Mouse (Mus musculus): Measurements from ENCODE around the gene Sorl1. TPM values are rescaled to one million over a fixed set of nuclear protein-coding genes. Genes with fewer than 3 reads are reported as not detected.
A peak's percentile ranks its signal among the peaks of the same experiment; 100 is the strongest.

Gene Sorl1
- polyA plus RNA-seq, 1 experiment = 32.7 TPM

DNA sequence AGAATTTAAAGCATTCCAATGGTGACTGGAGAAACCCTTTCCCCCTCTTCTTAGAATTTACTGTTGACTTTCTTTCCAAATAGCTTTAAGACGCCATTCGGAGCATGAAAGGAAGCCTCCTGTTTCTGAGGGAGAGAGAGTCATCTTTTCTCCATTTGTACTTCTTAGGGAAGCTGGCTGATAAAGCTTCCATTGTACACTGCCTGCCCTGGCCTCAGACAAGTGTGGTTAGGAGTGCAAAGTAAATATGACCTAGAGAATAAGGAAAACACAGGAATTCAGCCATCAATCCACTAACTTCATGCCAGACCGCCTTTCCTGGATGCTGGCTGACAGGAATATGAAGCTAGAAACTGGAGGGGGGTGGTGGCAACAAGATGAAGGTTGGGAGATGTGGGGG lies 100.7 kb downstream of the Sorl1 start:
- TF ChIP-seq POLR2A (IDR thresholded peaks at IDR 0.05; ENCODE audit: borderline replicate concordance, control insufficient read depth, low read depth, low read length) = no peak
- no peak for TF ChIP-seq CTCF (IDR thresholded peaks at IDR 0.05; ENCODE audit: control insufficient read depth, insufficient read depth, low read length)
- H3K4me1 ChIP-seq (ENCODE audit: control insufficient read depth, insufficient read depth, low read length) = peaks cover 6% of the 10 kb centered on the region
- no peak overlapping the region for H3K4me3 ChIP-seq (replicated peaks; ENCODE audit: control insufficient read depth, low read depth, low read length)
- WGBS = 82% methylated on average over 3 of the region's 3 CpGs
- H3K27ac ChIP-seq (ENCODE audit: control insufficient read depth, insufficient read depth, low read depth, low read length, poor library complexity) = no peak overlapping the region; the same call in 1 of the 2 replicates

DNA sequence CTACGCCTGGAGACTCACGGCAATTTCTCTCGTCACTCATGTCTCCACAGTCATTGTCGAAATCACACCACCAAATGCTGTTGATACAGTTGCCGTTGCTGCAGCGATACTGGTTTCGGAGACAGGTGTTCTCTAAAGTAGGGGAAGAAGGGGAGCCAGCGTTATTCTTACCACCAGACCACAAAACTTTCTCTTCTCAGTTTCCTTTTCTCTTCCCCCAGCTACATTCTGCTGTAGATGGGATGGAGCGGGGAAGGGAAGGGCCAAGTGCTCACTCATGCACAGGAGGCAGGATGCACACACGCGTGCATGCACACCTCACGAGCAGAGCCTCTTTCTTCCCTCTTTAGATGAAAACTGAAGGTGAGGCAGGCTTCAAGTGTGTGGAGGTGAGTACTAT lies 101.8 kb downstream of the Sorl1 start:
- TF ChIP-seq POLR2A (IDR thresholded peaks at IDR 0.05; ENCODE audit: borderline replicate concordance, control insufficient read depth, low read depth, low read length) = no peak
- no peak for TF ChIP-seq CTCF (IDR thresholded peaks at IDR 0.05; ENCODE audit: control insufficient read depth, insufficient read depth, low read length)
- Histone ChIP-seq H3K27ac (ENCODE audit: control insufficient read depth, insufficient read depth, low read depth, low read length, poor library complexity) (peak overlapping the region; percentile 37; the same call in 1 of the 2 replicates), H3K4me3 (replicated peaks; ENCODE audit: control insufficient read depth, low read depth, low read length) (no peak overlapping the region), H3K4me1 (ENCODE audit: control insufficient read depth, insufficient read depth, low read length) (peaks cover 4% of the 10 kb centered on the region)
- 62% methylated on average over 12 of the region's 12 CpGs for WGBS

DNA sequence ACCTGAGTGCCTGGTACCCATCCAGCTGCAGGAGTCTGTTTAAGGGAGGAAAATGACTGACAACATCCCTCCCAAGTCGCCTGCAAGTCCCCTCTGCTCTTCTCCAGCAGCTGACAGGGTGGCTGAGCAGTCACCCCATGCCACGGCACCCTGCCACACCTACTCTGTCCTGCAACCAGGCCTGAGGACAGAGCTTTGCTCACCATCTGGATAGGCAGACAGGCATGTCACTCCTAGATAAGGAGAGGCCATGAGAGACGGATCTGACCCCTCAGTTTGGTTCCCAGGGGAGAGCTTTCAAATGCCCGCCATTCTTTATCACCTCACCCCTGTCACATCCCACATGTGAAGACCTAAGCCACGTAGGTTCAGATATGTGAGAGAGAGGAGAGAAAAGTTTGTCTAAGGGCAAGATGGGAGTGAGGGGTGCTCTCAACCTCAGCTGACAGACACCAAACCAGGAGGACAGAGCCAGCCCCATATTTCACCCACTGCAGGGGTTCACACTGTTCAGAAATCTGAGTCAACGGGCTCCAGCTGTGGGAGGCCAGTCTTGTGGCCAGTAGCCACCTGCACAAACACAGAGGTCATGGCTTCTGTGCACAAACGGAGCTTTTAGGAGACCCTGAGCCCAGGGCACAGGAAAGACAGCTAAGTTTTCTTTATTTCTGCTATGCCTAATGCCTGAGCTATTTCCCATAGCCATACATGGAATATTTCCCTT lies 104.6 kb downstream of the Sorl1 start:
- Histone ChIP-seq H3K4me3 (replicated peaks; ENCODE audit: control insufficient read depth, low read depth, low read length) (no peak overlapping the region), H3K4me1 (ENCODE audit: control insufficient read depth, insufficient read depth, low read length) (peaks cover 3% of the 10 kb centered on the region; the same call in 1 of the 2 replicates), H3K27ac (ENCODE audit: control insufficient read depth, insufficient read depth, low read depth, low read length, poor library complexity) (peak overlapping the region; percentile 36)
- TF ChIP-seq POLR2A (IDR thresholded peaks at IDR 0.05; ENCODE audit: borderline replicate concordance, control insufficient read depth, low read depth, low read length) (no peak), CTCF (IDR thresholded peaks at IDR 0.05; ENCODE audit: control insufficient read depth, insufficient read depth, low read length) (no peak)
- WGBS = 61% methylated on average over 7 of the region's 7 CpGs

DNA sequence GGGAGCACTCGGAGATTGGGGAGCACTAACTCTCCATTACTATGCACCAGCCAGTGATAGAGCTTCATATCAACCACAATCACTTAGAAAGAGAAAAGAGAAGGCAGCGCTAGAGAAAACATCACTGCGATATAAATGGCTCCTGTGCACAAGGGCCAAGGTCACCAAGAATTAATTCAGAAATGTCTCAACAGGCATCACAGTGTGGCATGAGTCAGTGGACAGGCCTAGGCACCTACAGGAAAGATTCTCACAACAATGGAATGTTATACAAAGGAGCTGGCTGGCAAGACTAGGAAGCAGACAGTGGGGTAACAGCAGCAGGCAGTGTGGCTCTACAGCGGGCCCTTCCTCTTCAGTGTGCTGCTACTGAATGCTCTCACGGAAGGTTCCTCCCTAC lies 115.6 kb downstream of the Sorl1 start:
- TF ChIP-seq CTCF (IDR thresholded peaks at IDR 0.05; ENCODE audit: control insufficient read depth, insufficient read depth, low read length) = no peak
- TF ChIP-seq POLR2A (IDR thresholded peaks at IDR 0.05; ENCODE audit: borderline replicate concordance, control insufficient read depth, low read depth, low read length) = no peak
- Histone ChIP-seq H3K27ac (ENCODE audit: control insufficient read depth, insufficient read depth, low read depth, low read length, poor library complexity) (no peak overlapping the region), H3K4me1 (ENCODE audit: control insufficient read depth, insufficient read depth, low read length) (no peaks in the 10 kb centered on the region; the same call in 1 of the 2 replicates), H3K4me3 (replicated peaks; ENCODE audit: control insufficient read depth, low read depth, low read length) (no peak overlapping the region)
- WGBS = 87% methylated on average over 5 of the region's 5 CpGs

DNA sequence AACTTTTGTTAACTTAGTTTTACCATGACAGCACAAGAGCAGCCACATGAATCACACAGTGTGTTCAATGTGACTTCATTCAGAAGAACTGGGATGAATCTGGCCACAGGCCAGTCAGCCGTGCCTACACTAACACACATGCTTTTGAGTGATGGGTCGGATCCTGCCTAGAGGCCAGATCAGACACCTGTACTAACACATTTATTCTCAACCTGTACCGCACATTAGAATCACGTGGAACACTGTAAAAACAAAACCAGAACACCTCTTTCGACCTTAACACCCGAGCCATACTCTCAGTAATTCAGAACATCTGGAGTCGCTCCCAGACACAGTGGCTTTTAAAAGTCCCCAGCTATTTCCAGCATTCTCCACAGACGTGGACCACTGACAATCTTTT lies 119.0 kb downstream of the Sorl1 start:
- 85% methylated on average over 8 of the region's 8 CpGs for WGBS
- H3K27ac ChIP-seq (ENCODE audit: control insufficient read depth, insufficient read depth, low read depth, low read length, poor library complexity) = no peak overlapping the region
- TF ChIP-seq POLR2A (IDR thresholded peaks at IDR 0.05; ENCODE audit: borderline replicate concordance, control insufficient read depth, low read depth, low read length) = no peak
- no peak for TF ChIP-seq CTCF (IDR thresholded peaks at IDR 0.05; ENCODE audit: control insufficient read depth, insufficient read depth, low read length)
- no peak overlapping the region for H3K4me3 ChIP-seq (replicated peaks; ENCODE audit: control insufficient read depth, low read depth, low read length)
- no peaks in the 10 kb centered on the region; the same call in 1 of the 2 replicates for H3K4me1 ChIP-seq (ENCODE audit: control insufficient read depth, insufficient read depth, low read length)

DNA sequence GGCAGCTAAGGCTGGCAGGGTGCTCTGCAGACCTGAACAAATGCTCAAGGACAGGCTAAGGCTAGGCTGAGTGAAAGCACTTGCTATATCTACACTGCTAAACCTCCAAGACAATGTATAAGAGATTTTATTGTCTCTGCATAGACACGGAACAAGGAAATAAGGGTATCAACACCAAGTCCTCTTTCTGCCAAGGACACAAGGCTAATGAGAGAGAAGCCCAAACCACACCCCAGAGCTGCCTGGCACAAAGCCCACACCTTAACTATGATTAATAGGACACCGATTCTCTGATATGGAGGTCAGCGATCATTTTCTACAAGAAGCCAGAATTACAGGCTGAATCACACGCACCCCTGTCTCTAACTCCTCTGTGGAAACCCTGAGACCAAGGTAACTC lies 120.0 kb downstream of the Sorl1 start:
- TF ChIP-seq POLR2A (IDR thresholded peaks at IDR 0.05; ENCODE audit: borderline replicate concordance, control insufficient read depth, low read depth, low read length) (no peak), CTCF (IDR thresholded peaks at IDR 0.05; ENCODE audit: control insufficient read depth, insufficient read depth, low read length) (no peak)
- 79% methylated on average over 4 of the region's 4 CpGs for WGBS

DNA sequence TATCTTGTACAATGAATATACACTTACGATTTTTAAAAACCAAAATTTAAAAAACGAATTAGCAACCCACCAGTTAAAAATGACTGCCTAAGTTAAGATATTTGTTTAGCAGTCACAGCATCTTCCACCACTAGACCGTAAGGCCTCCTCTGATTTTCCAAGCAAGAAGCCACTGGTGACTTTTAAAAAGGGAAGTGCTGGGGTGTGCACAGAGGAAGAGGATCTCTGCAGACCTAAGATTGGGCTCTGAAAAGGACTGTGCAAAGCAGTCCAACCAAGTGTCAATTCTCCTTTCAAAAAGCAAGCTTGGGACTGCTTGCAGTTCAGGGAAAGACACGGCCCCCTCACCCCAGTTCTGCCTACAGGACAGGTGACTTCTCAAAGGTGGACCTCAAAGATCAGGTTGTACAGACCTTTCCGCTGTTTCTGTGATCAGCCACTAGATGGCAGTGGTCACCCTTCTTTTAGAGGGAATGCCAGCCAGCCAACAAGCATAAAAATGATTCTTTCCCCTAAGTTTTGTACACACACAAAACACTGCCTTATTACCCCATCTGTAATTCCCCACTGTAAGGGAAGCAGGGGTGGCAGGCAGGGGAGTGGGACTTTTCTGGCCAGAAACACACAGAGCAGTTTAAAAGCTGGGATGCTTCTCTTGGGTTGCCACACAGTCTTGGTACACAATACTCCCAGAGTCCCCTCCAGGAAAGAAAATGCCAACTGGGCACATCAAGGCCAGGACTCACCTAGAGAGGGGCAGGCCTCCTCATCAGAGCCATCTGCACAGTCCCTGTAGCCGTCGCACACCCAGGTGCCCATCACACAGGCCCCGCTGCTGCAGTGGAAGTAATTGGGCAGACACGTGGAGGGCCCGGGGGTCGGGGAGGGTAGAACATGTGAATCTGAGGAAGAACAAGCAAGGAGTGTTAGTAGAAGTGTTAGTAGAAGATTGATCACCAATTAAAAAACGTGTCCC lies 124.3 kb downstream of the Sorl1 start:
- 62% methylated on average over 12 of the region's 12 CpGs for WGBS
- no peak overlapping the region for H3K4me3 ChIP-seq (replicated peaks; ENCODE audit: control insufficient read depth, low read depth, low read length)
- H3K27ac ChIP-seq (ENCODE audit: control insufficient read depth, insufficient read depth, low read depth, low read length, poor library complexity) = no peak overlapping the region
- no peaks in the 10 kb centered on the region for H3K4me1 ChIP-seq (ENCODE audit: control insufficient read depth, insufficient read depth, low read length)
- TF ChIP-seq CTCF (IDR thresholded peaks at IDR 0.05; ENCODE audit: control insufficient read depth, insufficient read depth, low read length) (peak; percentile 61), POLR2A (IDR thresholded peaks at IDR 0.05; ENCODE audit: borderline replicate concordance, control insufficient read depth, low read depth, low read length) (no peak)

More for the DNA sequence above, 120.0 kb downstream of the Sorl1 start:
- H3K27ac ChIP-seq (ENCODE audit: control insufficient read depth, insufficient read depth, low read depth, low read length, poor library complexity) = no peak overlapping the region
- H3K4me1 ChIP-seq (ENCODE audit: control insufficient read depth, insufficient read depth, low read length) = no peaks in the 10 kb centered on the region; the same call in 1 of the 2 replicates
- H3K4me3 ChIP-seq (replicated peaks; ENCODE audit: control insufficient read depth, low read depth, low read length) = no peak overlapping the region

DNA sequence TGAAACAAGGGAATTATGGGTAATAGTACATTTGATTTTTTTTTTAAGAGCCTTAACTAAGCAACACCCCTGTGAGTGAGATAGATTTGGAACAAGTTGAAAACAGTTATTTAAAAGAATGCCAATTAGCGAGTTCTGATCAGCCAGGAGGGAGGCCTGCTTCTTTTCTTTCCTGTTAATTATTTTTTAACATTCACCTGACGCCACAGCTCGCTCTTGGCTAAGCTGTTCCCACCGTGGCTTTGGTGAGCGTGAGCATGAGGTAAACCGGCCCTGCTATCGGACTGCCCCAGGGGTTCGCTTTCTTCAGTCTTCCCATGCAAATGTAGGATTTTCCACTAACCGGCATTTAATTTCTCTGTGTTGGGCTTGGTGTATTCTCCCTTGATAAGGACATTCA lies 128.8 kb downstream of the Sorl1 start:
- no peak overlapping the region for H3K27ac ChIP-seq (ENCODE audit: control insufficient read depth, insufficient read depth, low read depth, low read length, poor library complexity)

More for the DNA sequence above, 128.8 kb downstream of the Sorl1 start:
- TF ChIP-seq CTCF (IDR thresholded peaks at IDR 0.05; ENCODE audit: control insufficient read depth, insufficient read depth, low read length) (no peak), POLR2A (IDR thresholded peaks at IDR 0.05; ENCODE audit: borderline replicate concordance, control insufficient read depth, low read depth, low read length) (no peak)
- Histone ChIP-seq H3K4me3 (replicated peaks; ENCODE audit: control insufficient read depth, low read depth, low read length) (no peak overlapping the region), H3K4me1 (ENCODE audit: control insufficient read depth, insufficient read depth, low read length) (no peaks in the 10 kb centered on the region)
- WGBS = 81% methylated on average over 9 of the region's 9 CpGs

Data from bone marrow, adult 2 months (tissue).